Mouse (Mus musculus) cortical plate, adult 2 months (tissue): ENCODE data around the gene Hacd3. TPM values are rescaled to one million over a fixed set of nuclear protein-coding genes. Genes with fewer than 3 reads are reported as not detected.

Source experiments
- H3K27ac ChIP-seq: fragments of 200-500 bp; 2 replicates; pipeline ENCODE4 v1.5.1; 2012; ENCODE audit warnings: low read length, control low read depth, inconsistent platforms; ENCODE audit not compliant: insufficient read depth
- H3K4me1 ChIP-seq: fragments of 200-500 bp; 2 replicates; pipeline ENCODE4 v1.6.1; 2011; ENCODE audit warnings: low read length; ENCODE audit not compliant: control insufficient read depth, insufficient read depth
- H3K4me3 ChIP-seq: fragments of 200-500 bp; 2 replicates; pipeline ENCODE4 v1.5.1; 2011; ENCODE audit warnings: mild to moderate bottlenecking, low read length, control low read depth; ENCODE audit not compliant: insufficient read depth
- CTCF ChIP-seq: fragments of 200-500 bp; IDR thresholded peaks from 2 replicates; pipeline ENCODE4 v1.5.1; 2011; ENCODE audit warnings: mild to moderate bottlenecking, control low read depth, low read length; ENCODE audit not compliant: insufficient read depth; ENCODE audit errors: extremely low read depth
- POLR2A ChIP-seq: fragments of 200-500 bp; IDR thresholded peaks from 2 replicates; pipeline ENCODE4 v1.6.1; 2011; ENCODE audit warnings: mild to moderate bottlenecking, low read length, control low read depth; ENCODE audit not compliant: insufficient read depth; ENCODE audit errors: extremely low read depth
- polyA plus RNA-seq: library from polyadenylated mRNA; depleted of rRNA; stranded (reverse); fragments of >200 nt; gene quantifications from 2 replicates; pipeline ENCODE4 v1.2.3, GENCODE M21; 2012

Hacd3 gene
- polyA plus RNA-seq, 1 experiment = 138 TPM

- no peak overlapping the region for H3K27ac ChIP-seq
- peaks cover 24% of the 10 kb centered on the region for H3K4me1 ChIP-seq
- H3K4me3 ChIP-seq = no peak overlapping the region; the same call in 1 of the 2 replicates
- TF ChIP-seq CTCF (no peak), POLR2A (no peak)
Measured at GRCm38 (mm10) chr9:65019146-65019545, 2.3 kb downstream of the Hacd3 start.

- H3K27ac ChIP-seq = no peak overlapping the region
- TF ChIP-seq POLR2A (no peak), CTCF (no peak)
- peaks cover 24% of the 10 kb centered on the region for H3K4me1 ChIP-seq
- no peak overlapping the region for H3K4me3 ChIP-seq
Measured at GRCm38 (mm10) chr9:65018588-65019121, 2.8 kb downstream of the Hacd3 start.

- TF ChIP-seq POLR2A = no peak
- TF ChIP-seq CTCF = no peak
- peaks cover 24% of the 10 kb centered on the region for H3K4me1 ChIP-seq
- H3K27ac ChIP-seq = 0 out of 2 replicates have a peak overlapping the region, but pooled peaks have one; percentile 60
Measured at GRCm38 (mm10) chr9:65017896-65018295, 3.6 kb downstream of the Hacd3 start.

GRCm38 (mm10) chr9:65016978-65017827, 4.3 kb downstream of the Hacd3 start:
- TF ChIP-seq CTCF = no peak
- no peak for TF ChIP-seq POLR2A
- peak overlapping the region; percentile 82; the same call in 1 of the 2 replicates for H3K27ac ChIP-seq
- H3K4me3 ChIP-seq = no peak overlapping the region
- peaks cover 24% of the 10 kb centered on the region for H3K4me1 ChIP-seq

More at GRCm38 (mm10) chr9:65017896-65018295, 3.6 kb downstream of the Hacd3 start:
- H3K4me3 ChIP-seq = no peak overlapping the region

DNA sequence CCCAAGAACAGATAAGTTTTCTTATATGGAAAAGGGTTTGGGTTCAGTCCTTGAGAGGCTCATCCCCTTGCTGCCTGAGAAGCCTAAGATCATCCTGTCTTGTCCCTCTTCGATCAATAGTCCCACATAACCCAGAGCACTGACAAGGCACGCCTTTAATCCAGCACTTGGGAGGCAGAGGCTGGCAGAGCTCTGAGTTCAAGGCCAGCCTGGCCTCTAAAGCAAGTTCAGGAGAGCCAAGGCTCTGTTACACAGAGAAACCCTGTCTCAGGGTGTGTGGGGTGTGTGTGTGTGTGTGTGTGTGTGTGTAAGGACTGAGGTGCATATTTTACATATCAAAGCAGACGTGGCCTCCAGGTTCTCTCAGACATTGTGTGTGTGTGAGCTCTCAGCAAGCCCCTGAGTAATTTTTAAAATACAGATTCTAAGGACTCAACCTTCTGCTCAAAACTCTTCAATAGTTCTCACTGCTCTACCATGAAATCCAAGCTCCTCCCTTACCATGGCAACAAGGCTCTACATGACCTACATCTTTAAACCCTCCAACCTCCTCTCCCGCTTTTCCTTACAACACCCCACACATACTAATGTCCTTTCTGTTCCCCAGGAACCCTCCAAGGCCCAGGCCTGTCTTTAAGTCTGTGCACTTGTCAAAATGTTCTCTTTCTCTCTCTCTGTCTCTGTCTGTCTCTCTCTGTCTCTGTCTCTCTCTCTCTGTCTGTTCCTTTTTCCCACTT, 5.1 kb downstream of the Hacd3 start:
- Histone ChIP-seq H3K4me1 (peaks cover 21% of the 10 kb centered on the region), H3K4me3 (no peak overlapping the region), H3K27ac (peak overlapping the region; percentile 82)
- TF ChIP-seq CTCF (no peak), POLR2A (no peak)

GRCm38 (mm10) chr9:65015461-65016222, 5.9 kb downstream of the Hacd3 start:
- Histone ChIP-seq H3K27ac (peak overlapping the region; percentile 82; the same call in 1 of the 2 replicates), H3K4me1 (peaks cover 21% of the 10 kb centered on the region), H3K4me3 (no peak overlapping the region)
- TF ChIP-seq POLR2A (no peak), CTCF (no peak)

DNA sequence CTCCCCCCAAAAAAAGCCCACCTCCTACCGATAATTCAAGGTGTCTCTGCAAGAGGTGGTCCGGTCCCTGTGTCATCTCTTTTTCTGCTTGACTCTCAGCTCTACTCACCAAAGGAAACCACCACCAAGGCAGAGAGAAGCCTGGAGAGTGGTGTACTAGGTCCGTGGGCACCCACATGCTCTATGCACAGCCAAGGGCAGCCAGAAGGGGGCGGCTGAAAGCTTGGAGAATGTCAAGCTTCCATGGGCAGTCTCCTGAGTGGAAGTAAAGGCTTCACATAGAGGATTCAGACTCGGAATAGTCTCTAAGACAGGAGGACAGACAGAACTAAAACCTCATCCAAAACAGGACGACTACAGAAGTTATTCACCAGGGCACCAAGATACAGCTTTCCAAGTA, 10.2 kb downstream of the Hacd3 start:
- Histone ChIP-seq H3K4me1 (peaks cover 11% of the 10 kb centered on the region), H3K4me3 (no peak overlapping the region), H3K27ac (no peak overlapping the region)
- TF ChIP-seq CTCF (peak; percentile 24; the same call in 1 of the 2 replicates), POLR2A (no peak)

GRCm38 (mm10) chr9:65010632-65011031, 10.9 kb downstream of the Hacd3 start:
- H3K4me1 ChIP-seq = peaks cover 7% of the 10 kb centered on the region
- H3K4me3 ChIP-seq = no peak overlapping the region
- H3K27ac ChIP-seq = no peak overlapping the region
- TF ChIP-seq CTCF (no peak), POLR2A (no peak)

- TF ChIP-seq CTCF (no peak), POLR2A (no peak)
- no peak overlapping the region for H3K27ac ChIP-seq
- peaks cover 2% of the 10 kb centered on the region; the same call in 1 of the 2 replicates for H3K4me1 ChIP-seq
- H3K4me3 ChIP-seq = no peak overlapping the region
Measured at GRCm38 (mm10) chr9:65005737-65006136, 15.8 kb downstream of the Hacd3 start.
